Mouse (Mus musculus) stomach, postnatal 0 days (tissue): Measurements from ENCODE around the gene Ifnar2.

Experiments used
- CTCF ChIP-seq: IDR thresholded peaks from 2 replicates; pipeline ENCODE4 v1.5.1; 2016; ENCODE audit warnings: antibody characterized with exemption, low read depth, mild to moderate bottlenecking, moderate library complexity
- EP300 ChIP-seq: optimal IDR thresholded peaks from 2 replicates; pipeline ENCODE3; 2016; ENCODE audit warnings: antibody characterized with exemption

DNA sequence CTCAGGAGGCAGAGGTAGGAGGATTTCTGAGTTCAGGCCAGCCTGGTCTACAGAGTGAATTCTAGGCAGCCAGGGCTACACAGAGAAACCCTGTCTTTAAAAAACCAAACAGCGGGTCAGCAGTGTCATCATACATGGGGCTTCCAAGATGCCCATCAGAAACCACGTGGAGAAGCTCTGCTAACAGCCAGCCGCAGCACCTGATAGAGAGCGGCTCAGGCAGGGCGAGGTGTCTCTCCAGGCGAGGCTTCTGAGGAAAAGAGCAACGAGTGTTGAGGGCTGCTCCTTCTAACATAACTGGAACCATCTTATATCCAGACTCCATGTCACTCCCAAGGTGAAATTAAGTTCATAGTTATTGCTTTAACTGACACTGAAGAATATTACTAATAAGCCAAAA is 76.3 kb downstream of the Ifnar2 start:
- TF ChIP-seq CTCF (no peak), EP300 (no peak)
